Mouse (Mus musculus) limb, embryonic 14.5 days (tissue): ENCODE results near the gene Rbm25. TPM values are rescaled to one million over a fixed set of nuclear protein-coding genes. Genes with fewer than 3 reads are reported as not detected.
"Not testable (repeated sequence)": the region's sequence is repeated elsewhere in the genome, so short reads cannot be mapped to it uniquely, and the experiment has no call there.

Experiments used
- ATAC-seq: fragments of 200-750 bp; cut with Nextera tagmentation; 2 replicates; pipeline ENCODE4 v1.8.0; 2017; ENCODE audit warnings: low read depth, moderate number of reproducible peaks, moderate TSS enrichment; ENCODE audit not compliant: low FRiP score
- DNase-seq: peaks from one replicate; pipeline ENCODE4 v3.0.0-alpha.2; 2015; ENCODE audit warnings: low spot score
- H3K27ac ChIP-seq: fragments of 300-500 bp; sonication (generic); replicated peaks from 2 replicates; pipeline ENCODE4 v1.5.1; 2014; ENCODE audit warnings: low read depth, mild to moderate bottlenecking, low read length, moderate library complexity, mixed read lengths
- H3K27me3 ChIP-seq: fragments of 300-500 bp; sonication (generic); 2 replicates; pipeline ENCODE4 v1.6.1; 2014; ENCODE audit warnings: low read length, mixed read lengths; ENCODE audit not compliant: control insufficient read depth, insufficient read depth
- H3K36me3 ChIP-seq: fragments of 300-500 bp; sonication (generic); 2 replicates; pipeline ENCODE4 v1.6.1; 2014; ENCODE audit warnings: mild to moderate bottlenecking, low read length, moderate library complexity, mixed read lengths; ENCODE audit not compliant: control insufficient read depth, insufficient read depth
- H3K4me1 ChIP-seq: fragments of 300-500 bp; sonication (generic); 2 replicates; pipeline ENCODE4 v1.6.1; 2014; ENCODE audit warnings: antibody characterized with exemption, low read length, mixed read lengths; ENCODE audit not compliant: control insufficient read depth, insufficient read depth
- H3K4me2 ChIP-seq: fragments of 300-500 bp; sonication (generic); replicated peaks from 2 replicates; pipeline ENCODE4 v1.6.1; 2014; ENCODE audit warnings: low read depth, mild to moderate bottlenecking, low read length, moderate library complexity; ENCODE audit not compliant: severe bottlenecking
- H3K4me3 ChIP-seq: fragments of 300-500 bp; sonication (generic); replicated peaks from 2 replicates; pipeline ENCODE4 v1.5.1; 2014; ENCODE audit warnings: low read length
- H3K9ac ChIP-seq: fragments of 300-500 bp; sonication (generic); 2 replicates; pipeline ENCODE4 v1.6.1; 2014; ENCODE audit warnings: mild to moderate bottlenecking, low read depth, low read length, moderate library complexity; ENCODE audit not compliant: severe bottlenecking
- H3K9me3 ChIP-seq: fragments of 300-500 bp; sonication (generic); 2 replicates; pipeline ENCODE4 v1.6.1; 2016; ENCODE audit warnings: low read length; ENCODE audit not compliant: control insufficient read depth
- POLR2A ChIP-seq: fragments of 200-500 bp; IDR thresholded peaks from 2 replicates; pipeline ENCODE4 v1.8.0; 2012; ENCODE audit warnings: inconsistent platforms, mild to moderate bottlenecking, moderate library complexity, borderline replicate concordance; ENCODE audit not compliant: insufficient read depth, insufficient read length; ENCODE audit errors: extremely low read depth
- WGBS: fragments of 180-500 bp; shearing (Covaris S2); extraction: QIAGEN DNeasy Blood & Tissue Kit; methylation state at CpG from one replicate; pipeline ENCODE4 v1.1.7; 2014; 5-methylcytosine and 5-hydroxymethylcytosine counted together
- polyA plus RNA-seq, 2 experiments: library from polyadenylated mRNA; depleted of rRNA in 1 of 2; stranded (reverse) in 1 of 2; unstranded in 1 of 2; fragments of >200 nt; fragmentation: Nextera tagmentation in 1 of 2; extraction: Ambion mirVana in 1 of 2; gene quantifications; 2 replicates each; pipeline versions ENCODE4 v1.2.1 to v1.2.3; 2012 to 2014

Rbm25 gene
- polyA plus RNA-seq, 2 experiments = 149 to 212 TPM

DNA sequence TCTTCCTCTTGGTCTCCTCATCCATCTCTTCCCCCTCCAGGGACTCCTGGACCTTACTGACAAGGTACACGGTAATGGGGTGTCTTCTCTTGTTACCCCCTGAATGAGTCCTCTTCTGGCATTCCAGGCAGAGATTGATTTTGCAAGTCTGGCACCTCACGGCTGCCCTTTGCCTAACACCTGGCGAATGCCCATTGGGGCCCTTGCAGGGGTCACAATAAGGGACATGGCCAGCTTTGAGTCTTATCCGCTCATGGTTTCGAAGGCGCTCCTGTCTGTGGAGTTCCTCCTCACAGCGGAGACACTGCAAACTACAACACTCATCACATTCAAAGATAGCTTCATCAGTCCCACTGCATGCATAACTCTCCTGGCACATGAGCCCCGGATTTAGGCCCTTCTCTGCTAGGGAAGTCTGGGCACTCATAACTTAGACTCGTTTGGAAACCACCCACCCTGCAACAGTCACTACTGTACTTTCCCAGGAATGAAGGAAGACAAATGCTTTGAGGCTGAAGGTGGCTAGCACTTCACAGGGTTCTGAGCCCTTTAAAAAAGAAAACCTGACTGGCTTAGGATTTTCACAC is 36.5 kb upstream of the Rbm25 start:
- Histone ChIP-seq H3K4me3 (no peak overlapping the region), H3K4me1 (0 out of 2 replicates have a peak, but pooled peaks cover 4% of the 10 kb centered on the region), H3K27ac (no peak overlapping the region), H3K9me3 (no peaks in the 10 kb centered on the region), H3K27me3 (no peaks in the 10 kb centered on the region), H3K36me3 (peaks cover 49% of the 10 kb centered on the region), H3K4me2 (no peak overlapping the region), H3K9ac (no peak overlapping the region)
- no peak for TF ChIP-seq POLR2A
- no peak for ATAC-seq
- 89% methylated on average over 9 of the region's 9 CpGs for WGBS
- DNase-seq = no peak

DNA sequence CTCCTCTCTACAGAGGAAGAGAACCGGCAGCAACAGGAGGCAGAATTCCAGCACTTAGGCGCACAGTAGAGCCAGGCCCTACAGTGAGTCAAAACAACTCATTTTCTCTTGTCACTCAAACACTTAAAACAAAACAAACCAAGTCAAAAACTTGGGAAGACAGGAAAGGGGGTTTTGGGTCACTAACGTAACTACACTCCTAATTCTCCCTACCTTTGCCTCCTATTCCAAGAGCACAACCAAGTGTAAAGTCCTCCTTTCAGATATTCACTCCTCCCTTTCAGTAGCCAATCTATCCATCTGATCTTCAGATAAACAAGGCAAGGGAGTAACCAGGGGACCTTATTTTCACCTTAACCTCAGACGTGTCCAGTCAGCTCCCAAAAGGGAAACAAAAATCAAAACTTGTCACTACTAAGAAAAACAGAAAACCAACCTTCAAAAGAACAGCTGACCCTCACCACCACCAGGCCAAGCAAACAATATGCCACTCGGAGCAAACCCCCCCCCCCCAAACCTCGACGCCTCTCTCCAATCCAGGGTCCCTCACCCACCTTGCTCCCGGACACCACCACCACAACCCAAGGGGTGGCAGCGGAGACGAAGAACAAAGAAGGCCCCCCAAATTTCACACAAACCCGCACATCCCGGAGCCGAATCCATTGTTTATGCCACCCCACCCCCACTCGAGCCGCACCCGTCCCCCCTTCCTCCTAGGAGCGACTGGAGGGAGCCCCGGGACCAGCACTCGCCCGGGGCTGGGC is 34.7 kb upstream of the Rbm25 start:
- H3K4me3 ChIP-seq = peak overlapping the region; percentile 75
- no peak; the same call in 1 of the 2 replicates for ATAC-seq
- peak overlapping the region; percentile 86 for H3K9ac ChIP-seq
- peak overlapping the region; percentile 72 for H3K27ac ChIP-seq
- peak overlapping the region; percentile 63 for H3K4me2 ChIP-seq
- 0 out of 2 replicates have a peak, but pooled peaks cover 4% of the 10 kb centered on the region for H3K4me1 ChIP-seq
- 4% methylated on average over 19 of the region's 20 CpGs for WGBS
- H3K9me3 ChIP-seq = no peaks in the 10 kb centered on the region
- TF ChIP-seq POLR2A = no peak
- H3K27me3 ChIP-seq = no peaks in the 10 kb centered on the region
- H3K36me3 ChIP-seq = peaks cover 35% of the 10 kb centered on the region
- DNase-seq = no peak

DNA sequence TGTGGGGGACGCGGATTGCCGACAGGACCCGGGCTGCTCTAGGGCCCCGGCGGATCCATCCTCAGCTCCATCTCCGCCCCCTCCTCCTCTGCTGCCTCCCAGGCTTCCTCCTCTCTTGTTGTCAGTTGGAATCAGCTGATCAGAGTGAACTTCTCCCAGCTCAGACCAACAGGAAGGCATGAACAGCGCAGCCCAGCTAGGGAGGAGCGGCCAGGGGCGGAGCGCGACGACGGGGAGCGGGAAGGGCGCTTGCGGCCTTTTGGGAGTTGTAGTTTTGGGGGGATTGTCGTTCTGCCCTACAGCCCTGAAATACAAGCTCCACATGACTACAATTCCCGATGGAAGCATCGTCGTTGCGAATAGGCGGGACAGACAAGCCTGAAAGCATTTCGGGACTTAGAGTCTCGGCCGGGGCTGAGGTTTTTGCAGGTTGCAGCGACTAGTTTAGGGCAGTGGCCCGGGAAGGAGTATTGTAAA is 34.0 kb upstream of the Rbm25 start, which contains the start of gene Zfyve1:
TSS of gene Zfyve1 (minus strand) at position 198 of the 477 bp plus-strand sequence.
- H3K27me3 ChIP-seq = no peaks in the 10 kb centered on the region
- 0 out of 2 replicates have a peak, but pooled peaks cover 4% of the 10 kb centered on the region for H3K4me1 ChIP-seq
- H3K9ac ChIP-seq = peak within 1 kb of the TSS; percentile 86
- H3K27ac ChIP-seq = peak within 1 kb of the TSS; percentile 72
- TF ChIP-seq POLR2A = no peak
- H3K9me3 ChIP-seq = no peaks in the 10 kb centered on the region
- ATAC-seq (peak; percentile 98), DNase-seq (peak; percentile 98)
- H3K4me3 ChIP-seq = peak within 1 kb of the TSS; percentile 75
- H3K4me2 ChIP-seq = peak within 1 kb of the TSS; percentile 63
- peaks cover 28% of the 10 kb centered on the region for H3K36me3 ChIP-seq
- WGBS = 0% methylated on average over 21 of the region's 28 CpGs

DNA sequence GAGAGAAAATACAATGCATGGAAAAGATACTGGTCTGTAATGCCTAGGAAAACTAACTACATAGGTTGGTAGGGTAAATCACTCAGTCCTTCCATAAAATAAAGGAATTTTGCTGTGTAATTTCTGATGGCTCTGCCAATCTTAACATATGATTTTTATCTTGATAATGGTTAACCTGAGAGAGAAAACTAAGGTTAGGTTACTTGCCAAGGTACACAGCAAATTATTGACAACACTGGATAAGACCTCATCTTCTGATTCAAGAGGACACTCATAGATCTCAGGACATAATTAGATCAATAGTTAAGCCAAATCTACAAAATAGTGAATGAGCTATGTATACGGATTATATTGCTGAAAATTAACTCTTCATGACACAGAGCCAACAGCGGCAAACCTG is 33.2 kb upstream of the Rbm25 start:
- no peak overlapping the region for H3K9ac ChIP-seq
- no peak for DNase-seq
- 83% methylated on average over 2 of the region's 2 CpGs for WGBS
- TF ChIP-seq POLR2A = no peak
- no peaks in the 10 kb centered on the region for H3K27me3 ChIP-seq
- no peak overlapping the region for H3K27ac ChIP-seq
- H3K9me3 ChIP-seq = no peaks in the 10 kb centered on the region
- H3K4me2 ChIP-seq = no peak overlapping the region
- peaks cover 20% of the 10 kb centered on the region for H3K36me3 ChIP-seq
- H3K4me1 ChIP-seq = 0 out of 2 replicates have a peak, but pooled peaks cover 4% of the 10 kb centered on the region
- ATAC-seq = no peak
- no peak overlapping the region for H3K4me3 ChIP-seq

DNA sequence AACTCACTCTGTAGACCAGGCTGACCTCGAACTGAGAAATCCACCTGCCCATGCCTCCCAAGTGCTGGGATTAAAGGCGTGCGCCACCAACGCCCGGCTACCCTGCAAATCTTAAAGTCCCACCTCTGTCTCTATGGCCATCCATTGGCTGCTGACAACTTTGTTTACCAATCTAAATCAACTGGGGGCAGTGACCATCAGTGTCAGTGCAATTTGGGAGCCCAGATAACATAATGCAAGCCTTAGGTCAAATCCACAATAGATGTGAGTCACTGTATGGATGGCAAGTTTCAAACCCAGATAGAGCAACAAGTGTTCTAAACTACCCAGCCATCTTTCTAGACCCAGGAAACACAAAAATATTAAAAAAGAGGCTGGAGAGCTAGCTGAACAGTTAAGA is 28.8 kb upstream of the Rbm25 start:
- H3K27me3 ChIP-seq = no peaks in the 10 kb centered on the region
- no peak for TF ChIP-seq POLR2A
- H3K4me1 ChIP-seq = no peaks in the 10 kb centered on the region
- H3K9me3 ChIP-seq = no peaks in the 10 kb centered on the region
- no peak overlapping the region for H3K4me3 ChIP-seq
- no peak overlapping the region for H3K27ac ChIP-seq
- ATAC-seq = no peak
- no peak for DNase-seq
- 82% methylated on average over 5 of the region's 5 CpGs for WGBS
- no peaks in the 10 kb centered on the region for H3K36me3 ChIP-seq
- H3K9ac ChIP-seq = no peak overlapping the region
- H3K4me2 ChIP-seq = no peak overlapping the region

DNA sequence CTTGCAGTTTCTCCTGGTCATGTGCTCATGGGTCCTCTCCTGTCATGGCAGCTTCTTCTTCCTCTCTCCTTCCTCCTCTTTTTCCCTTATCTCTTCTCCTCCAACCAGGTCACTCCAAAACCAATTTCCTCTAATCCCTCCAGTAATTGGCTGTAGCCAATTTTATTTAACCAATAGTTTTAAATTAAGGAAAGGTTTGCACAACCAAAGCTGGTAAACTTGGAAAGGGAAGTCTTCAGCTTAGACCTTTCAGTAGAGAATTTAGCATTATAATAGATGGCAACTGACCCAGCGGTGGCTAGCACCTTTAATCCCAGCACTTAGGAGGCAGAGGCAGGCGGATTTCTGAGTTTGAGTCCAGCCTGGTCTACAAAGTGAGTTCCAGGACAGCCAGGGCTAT is 24.6 kb upstream of the Rbm25 start:
- H3K4me1 ChIP-seq, H3K4me2 ChIP-seq, H3K9me3 ChIP-seq, H3K36me3 ChIP-seq, H3K4me3 ChIP-seq, H3K27ac ChIP-seq, H3K9ac ChIP-seq, ATAC-seq, DNase-seq, H3K27me3 ChIP-seq: not testable (repeated sequence)
- WGBS = 95% methylated on average over 2 of the region's 2 CpGs
